ENCODE assay signal across 8 mouse cellular contexts in the genomic region with DNA sequence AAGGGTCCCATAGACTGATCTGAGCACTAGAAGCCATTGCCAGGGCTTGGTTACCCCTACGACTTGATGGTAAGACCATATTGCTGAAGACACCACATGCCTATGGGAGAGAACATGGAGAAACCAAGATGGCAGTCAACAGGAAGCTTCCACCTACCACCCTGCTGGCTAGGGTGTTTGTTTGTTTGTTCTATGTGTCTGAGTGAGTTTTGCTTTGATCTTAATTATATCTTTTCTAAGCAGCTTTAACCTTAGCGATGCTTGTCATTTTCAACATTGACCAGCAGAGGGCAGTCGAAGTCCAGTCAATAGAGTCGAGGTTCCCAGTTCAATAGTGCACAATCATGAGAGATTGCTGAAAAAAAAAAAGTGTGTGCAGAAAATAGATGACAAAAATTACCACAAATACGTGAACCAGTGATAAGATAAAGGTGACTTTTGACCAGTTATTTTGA. TPM values are rescaled to one million over a fixed set of nuclear protein-coding genes. Genes with fewer than 3 reads are reported as not detected.
A peak's percentile ranks its signal among the peaks of the same experiment; 100 is the strongest.
DNase-seq lines count a peak whose midpoint lies in the region; ATAC-seq and TF ChIP-seq lines count a peak whose summit lies in the region.

No protein-coding gene starts in this region.

- 19% methylated on average over 5 of the region's 5 CpGs for WGBS in intestine, embryonic 14.5 days
- WGBS in intestine, embryonic 16.5 days = 18% methylated on average over 5 of the region's 5 CpGs
- 19% methylated on average over 5 of the region's 5 CpGs for WGBS in hindbrain, embryonic 13.5 days

- no peak overlapping the region for H3K27ac ChIP-seq in intestine, embryonic 14.5 days (ENCODE audit: low read depth)
- H3K27ac ChIP-seq in intestine, embryonic 16.5 days (ENCODE audit: low read length) = no peak overlapping the region
- H3K27ac ChIP-seq in hindbrain, embryonic 13.5 days = no peak overlapping the region

- peak; percentile 74 for TF ChIP-seq CTCF in E14TG2a.4 (conservative IDR thresholded peaks at IDR 0.05; ENCODE audit: low read length)

- H3K4me3 ChIP-seq in intestine, embryonic 14.5 days (ENCODE audit: low read depth, low read length) = no peak overlapping the region
- no peak overlapping the region for H3K4me3 ChIP-seq in intestine, embryonic 16.5 days (ENCODE audit: low read length)
- H3K4me3 ChIP-seq in E14TG2a.4 (replicated peaks; ENCODE audit: low read length) = no peak overlapping the region
- H3K4me3 ChIP-seq in hindbrain, embryonic 13.5 days = no peak overlapping the region

- H3K4me1 ChIP-seq in intestine, embryonic 14.5 days (replicated peaks; ENCODE audit: control insufficient read depth, insufficient read depth, low read length) = no peaks in the 10 kb centered on the region
- H3K4me1 ChIP-seq in intestine, embryonic 16.5 days (ENCODE audit: control insufficient read depth, insufficient read depth, low read length) = no peaks in the 10 kb centered on the region
- no peaks in the 10 kb centered on the region for H3K4me1 ChIP-seq in E14TG2a.4 (replicated peaks; ENCODE audit: low read depth, low read length)
- H3K4me1 ChIP-seq in hindbrain, embryonic 13.5 days (replicated peaks) = no peaks in the 10 kb centered on the region

- H3K9ac ChIP-seq in intestine, embryonic 14.5 days (ENCODE audit: low read length) = no peak overlapping the region
- no peak overlapping the region for H3K9ac ChIP-seq in intestine, embryonic 16.5 days (ENCODE audit: low read depth, low read length)
- H3K9ac ChIP-seq in hindbrain, embryonic 13.5 days = no peak overlapping the region

- no peak overlapping the region for H3K4me2 ChIP-seq in intestine, embryonic 14.5 days (ENCODE audit: low read length)
- no peak overlapping the region for H3K4me2 ChIP-seq in intestine, embryonic 16.5 days (ENCODE audit: low read depth, low read length)
- no peak overlapping the region for H3K4me2 ChIP-seq in hindbrain, embryonic 13.5 days

- ATAC-seq in intestine, embryonic 14.5 days (replicated peaks; ENCODE audit: low FRiP score, low TSS enrichment, low read depth) = peak; percentile 43
- ATAC-seq in intestine, embryonic 16.5 days = no peak
- 0 out of 2 replicates have a peak, but pooled peaks have one; percentile 66 for ATAC-seq in hindbrain, embryonic 13.5 days (ENCODE audit: low FRiP score)
- ATAC-seq in megakaryocyte-erythroid progenitor cell, adult 5-6 weeks (replicated peaks; ENCODE audit: low FRiP score, low TSS enrichment, poor library complexity, severe bottlenecking) = peak; percentile 76

- H3K27me3 ChIP-seq in intestine, embryonic 14.5 days (replicated peaks; ENCODE audit: control insufficient read depth, insufficient read depth, low read length) = no peaks in the 10 kb centered on the region
- no peaks in the 10 kb centered on the region for H3K27me3 ChIP-seq in intestine, embryonic 16.5 days (replicated peaks; ENCODE audit: control insufficient read depth, insufficient read depth, low read length)
- peaks cover 6% of the 10 kb centered on the region; the same call in 1 of the 2 replicates for H3K27me3 ChIP-seq in E14TG2a.4 (ENCODE audit: insufficient read depth, low read length)
- no peaks in the 10 kb centered on the region for H3K27me3 ChIP-seq in hindbrain, embryonic 13.5 days

- H3K36me3 ChIP-seq in intestine, embryonic 14.5 days (ENCODE audit: control insufficient read depth, insufficient read depth, low read length) = no peaks in the 10 kb centered on the region
- H3K36me3 ChIP-seq in intestine, embryonic 16.5 days (ENCODE audit: control insufficient read depth, insufficient read depth, low read length) = no peaks in the 10 kb centered on the region
- no peaks in the 10 kb centered on the region for H3K36me3 ChIP-seq in E14TG2a.4 (ENCODE audit: insufficient read depth, low read length)
- no peaks in the 10 kb centered on the region for H3K36me3 ChIP-seq in hindbrain, embryonic 13.5 days

- DNase-seq in intestine, embryonic 14.5 days (ENCODE audit: low spot score) = peak; percentile 74
- peak; percentile 62 to 63 for DNase-seq in cerebellum, postnatal 14 days
- peak; percentile 47 for DNase-seq in thymus, postnatal 4 days
- no peak for DNase-seq in gastrocnemius, postnatal 10 days

- no peaks in the 10 kb centered on the region for H3K9me3 ChIP-seq in intestine, embryonic 14.5 days (ENCODE audit: control insufficient read depth, low read length)
- H3K9me3 ChIP-seq in intestine, embryonic 16.5 days (ENCODE audit: control insufficient read depth, low read length) = no peaks in the 10 kb centered on the region
- H3K9me3 ChIP-seq in E14TG2a.4 (ENCODE audit: low read length) = 0 out of 2 replicates have a peak, but pooled peaks cover 1% of the 10 kb centered on the region
- H3K9me3 ChIP-seq in hindbrain, embryonic 13.5 days = no peaks in the 10 kb centered on the region

RNA-seq across cellular contexts. Expression of a gene that starts 12.4 kb away (rescaled TPM):
- polyA plus RNA-seq in intestine, embryonic 14.5 days (2014; fragmentation: Nextera tagmentation; extraction: Ambion mirVana) = 74.4 and 80.1 TPM in 2 replicates
- 56.6 and 61.9 TPM in 2 replicates for polyA plus RNA-seq in intestine, embryonic 16.5 days (2015; fragmentation: Nextera tagmentation; extraction: Ambion mirVana)
- 121 and 139 TPM in 2 replicates for polyA plus RNA-seq in hindbrain, embryonic 13.5 days (2015; fragmentation: Nextera tagmentation; extraction: Ambion mirVana)
- total RNA-seq in megakaryocyte-erythroid progenitor cell, adult 5-6 weeks (2014; fragmentation: Nextera tagmentation) = 0.52 and 0.62 TPM in 2 replicates
- 3.6 and 5.3 TPM in 2 replicates for total RNA-seq in megakaryocyte-erythroid progenitor cell, adult 5-6 weeks (2017)
- 10 to 100 TPM; 27.6 to 32.2 TPM for total RNA-seq in gastrocnemius, postnatal 10 days (2021)

RNA-seq across cellular contexts. Expression of a gene that starts 25.5 kb away (rescaled TPM):
- polyA plus RNA-seq in intestine, embryonic 14.5 days (2014; fragmentation: Nextera tagmentation; extraction: Ambion mirVana) = 0.23 and 0.49 TPM in 2 replicates
- polyA plus RNA-seq in intestine, embryonic 16.5 days (2015; fragmentation: Nextera tagmentation; extraction: Ambion mirVana) = 0.39 and 0.40 TPM in 2 replicates
- polyA plus RNA-seq in hindbrain, embryonic 13.5 days (2015; fragmentation: Nextera tagmentation; extraction: Ambion mirVana) = 0.13 TPM in 1 of 2 replicates, not detected in the other
- 0.31 TPM in 1 of 2 replicates, not detected in the other for total RNA-seq in megakaryocyte-erythroid progenitor cell, adult 5-6 weeks (2014; fragmentation: Nextera tagmentation)
- total RNA-seq in megakaryocyte-erythroid progenitor cell, adult 5-6 weeks (2017) = 0.85 and 1.2 TPM in 2 replicates
- under 1 TPM in 1 of 2 experiments, not detected in 1; 0.25 TPM for total RNA-seq in gastrocnemius, postnatal 10 days (2021)
